Mouse (Mus musculus) lung, postnatal 10 days (tissue): ENCODE data around the gene Olfr112.
"Not testable (repeated sequence)": the region's sequence is repeated elsewhere in the genome, so short reads cannot be mapped to it uniquely, and the experiment has no call there.

Experiments used
- DNase-seq: peaks from one replicate; pipeline ENCODE4 v3.0.0; 2021

Gene Olfr112

GRCm38 (mm10) chr17:37569351-37569750 is at the start of gene Olfr112:
TSS of gene Olfr112 (minus strand) at chr17:37569451.
- DNase-seq, result no peak

GRCm38 (mm10) chr17:37592643-37593042 is 23.4 kb upstream of the Olfr112 start, which contains the start of gene Olfr114:
TSS of gene Olfr114 (minus strand) at chr17:37592743.
- DNase-seq, result no peak

GRCm38 (mm10) chr17:37577563-37577962 is 8.3 kb upstream of the Olfr112 start, which contains the start of gene Olfr113:
TSS of gene Olfr113 (minus strand) at chr17:37577663.
- no peak for DNase-seq

- no peak for DNase-seq
Measured at GRCm38 (mm10) chr17:37558913-37559615, 10.2 kb downstream of the Olfr112 start.

GRCm38 (mm10) chr17:37543800-37544435 is 25.3 kb downstream of the Olfr112 start:
- no peak for DNase-seq

- no peak for DNase-seq
Measured at GRCm38 (mm10) chr17:37541454-37542119, 27.7 kb downstream of the Olfr112 start.

- not testable (repeated sequence) for DNase-seq
Measured at GRCm38 (mm10) chr17:37538416-37538815, 30.8 kb downstream of the Olfr112 start.

- no peak for DNase-seq
Measured at GRCm38 (mm10) chr17:37535173-37535572, 34.1 kb downstream of the Olfr112 start.

- not testable (repeated sequence) for DNase-seq
Measured at GRCm38 (mm10) chr17:37525427-37525826, 43.8 kb downstream of the Olfr112 start.

GRCm38 (mm10) chr17:37524612-37525011 is 44.6 kb downstream of the Olfr112 start:
- not testable (repeated sequence) for DNase-seq
